Comparison of ENCODE assay signal across 16 mouse cellular contexts in genomic region chr19:47668399-47668798, GRCm38 (mm10). TPM values are rescaled to one million over a fixed set of nuclear protein-coding genes. Genes with fewer than 3 reads are reported as not detected.
A peak's percentile ranks its signal among the peaks of the same experiment; 100 is the strongest.
DNase-seq lines count a peak whose midpoint lies in the region; ATAC-seq and TF ChIP-seq lines count a peak whose summit lies in the region.
"Had no signal": no experiment of that assay in that cellular context is flagged by ENCODE, and none has a peak within 500 bp of the region (broad histone marks: within the 10 kb centered on the region; RNA-seq: fewer than 3 reads in every experiment).

No protein-coding gene starts in this region.

- no peak for ATAC-seq in midbrain, postnatal 0 days (ENCODE audit: low FRiP score)
- ATAC-seq: forebrain, embryonic 16.5 days had no signal

- peaks cover 18% of the 10 kb centered on the region for H3K4me1 ChIP-seq in midbrain, embryonic 10.5 days
- no peaks in the 10 kb centered on the region for H3K4me1 ChIP-seq in midbrain, postnatal 0 days (ENCODE audit: insufficient read depth, low read length)

- H3K4me2 ChIP-seq in midbrain, postnatal 0 days (ENCODE audit: low read depth, low read length, poor library complexity, severe bottlenecking): no peak overlapping the region

- H3K36me3 ChIP-seq in midbrain, embryonic 10.5 days: no peaks in the 10 kb centered on the region
- H3K36me3 ChIP-seq in midbrain, postnatal 0 days (ENCODE audit: insufficient read depth, low read length): no peaks in the 10 kb centered on the region

- no peak for TF ChIP-seq CTCF in midbrain, postnatal 0 days (IDR thresholded peaks at IDR 0.05)

- peak; percentile 14 for DNase-seq in embryo, embryonic 11 days
- no peak for DNase-seq in embryo, embryonic 10 days (ENCODE audit: low spot score)
- no peak for DNase-seq in midbrain, embryonic 10.5 days (ENCODE audit: low spot score)
- no peak for DNase-seq in midbrain, postnatal 0 days (ENCODE audit: low spot score)
- peak; percentile 85 for DNase-seq in cerebellum, adult 9-11 months
- peak; percentile 18 for DNase-seq in lung, postnatal 36 days
- DNase-seq in Muller cell, postnatal 12 days (ENCODE audit: inconsistent ontology term): no peak
- no peak for DNase-seq in adrenal gland, postnatal 14 days
- DNase-seq: adrenal gland, postnatal 25 days; heart, postnatal 14 days; right cerebral cortex, postnatal 14 days had no signal

- H3K9ac ChIP-seq in midbrain, postnatal 0 days (replicated peaks; ENCODE audit: low read length, poor library complexity, severe bottlenecking): no peak overlapping the region
- H3K9ac ChIP-seq: liver, embryonic 14.5 days had no signal

- WGBS in midbrain, embryonic 10.5 days: 75% methylated on average over 9 of the region's 9 CpGs
- 76% methylated on average over 9 of the region's 9 CpGs for WGBS in midbrain, postnatal 0 days

- no peaks in the 10 kb centered on the region for H3K9me3 ChIP-seq in midbrain, embryonic 10.5 days (replicated peaks)
- no peaks in the 10 kb centered on the region for H3K9me3 ChIP-seq in midbrain, postnatal 0 days (ENCODE audit: low read length)
- H3K9me3 ChIP-seq: megakaryocyte, embryonic 14.5 days had no signal

- H3K27me3 ChIP-seq in midbrain, embryonic 10.5 days (ENCODE audit: low read depth, poor library complexity, severe bottlenecking): no peaks in the 10 kb centered on the region
- no peaks in the 10 kb centered on the region for H3K27me3 ChIP-seq in midbrain, postnatal 0 days (ENCODE audit: insufficient read depth, low read length)

- H3K4me3 ChIP-seq in midbrain, embryonic 10.5 days: no peak overlapping the region
- no peak overlapping the region for H3K4me3 ChIP-seq in midbrain, postnatal 0 days (ENCODE audit: low read depth, low read length)
- H3K4me3 ChIP-seq: megakaryocyte, embryonic 14.5 days had no signal

- H3K27ac ChIP-seq in midbrain, embryonic 10.5 days (replicated peaks): peak overlapping the region; percentile 1; the same call in 1 of the 2 replicates
- no peak overlapping the region for H3K27ac ChIP-seq in midbrain, postnatal 0 days (ENCODE audit: low read depth, low read length)
- H3K27ac ChIP-seq: liver, embryonic 14.5 days had no signal

RNA-seq across cellular contexts. Expression of gene Col17a1, which starts 23.5 kb away (rescaled TPM):
- polyA plus RNA-seq in midbrain, embryonic 10.5 days (2016; fragmentation: Nextera tagmentation; extraction: Ambion mirVana): 0.17 and 0.31 TPM in 2 replicates
- total RNA-seq in midbrain, postnatal 0 days (2014; rRNA removed): 0.33 and 1.6 TPM in 2 replicates
- polyA plus RNA-seq in midbrain, postnatal 0 days (2015; fragmentation: Nextera tagmentation; extraction: Ambion mirVana): 0.33 and 0.39 TPM in 2 replicates
- 0.22 and 0.71 TPM in 2 replicates for total RNA-seq in adrenal gland, postnatal 14 days (2021)
- total RNA-seq: adrenal gland, postnatal 25 days; heart, adult 8-10 months; neutrophil, adult 5-6 weeks had no signal

Comparison
In these comparisons a context has a peak if more than half of its experiments do, and no peak if none do; other contexts are left out.
1. DNase-seq: peak in embryo, embryonic 11 days (single experiment), cerebellum, adult 9-11 months (single experiment) and lung, postnatal 36 days (single experiment); none in embryo, embryonic 10 days (single experiment), midbrain, embryonic 10.5 days (single experiment), midbrain, postnatal 0 days (single experiment), Muller cell, postnatal 12 days (single experiment) and adrenal gland, postnatal 14 days (single experiment).